Mouse (Mus musculus) C2C12 (cell line): Measurements from ENCODE around the gene Nav2. TPM values are rescaled to one million over a fixed set of nuclear protein-coding genes. Genes with fewer than 3 reads are reported as not detected.

Experiments
- H3K27me3 ChIP-seq: one replicate; pipeline ENCODE4 v1.6.1; 2011; ENCODE audit not compliant: control insufficient read depth, insufficient read depth, insufficient read length
- H3K36me3 ChIP-seq: one replicate; pipeline ENCODE4 v1.6.1; 2011; ENCODE audit not compliant: control insufficient read depth, insufficient read depth
- H3K4me3 ChIP-seq: one replicate; pipeline ENCODE4 v1.5.1; 2011; ENCODE audit warnings: mild to moderate bottlenecking, control low read depth; ENCODE audit not compliant: poor library complexity, insufficient read depth, severe bottlenecking
- H3K79me2 ChIP-seq: one replicate; pipeline ENCODE4 v1.6.1; 2011; ENCODE audit not compliant: control insufficient read depth, insufficient read depth
- H3K79me3 ChIP-seq: one replicate; pipeline ENCODE4 v1.6.1; 2011; ENCODE audit warnings: low read depth, control low read depth
- H3ac ChIP-seq: one replicate; pipeline ENCODE3; 2011; ENCODE audit warnings: low read depth; ENCODE audit not compliant: control insufficient read depth, insufficient read length
- CEBPB ChIP-seq: IDR thresholded peaks from one replicate; pipeline ENCODE4 v1.6.1; 2011; ENCODE audit warnings: low read depth, mild to moderate bottlenecking, control low read depth, moderate library complexity
- CTCF ChIP-seq: IDR thresholded peaks from one replicate; pipeline ENCODE4 v1.5.1; 2011; ENCODE audit not compliant: control insufficient read depth, insufficient read depth, insufficient read length
- FOSL1 ChIP-seq: IDR thresholded peaks from one replicate; pipeline ENCODE4 v1.8.0; 2011; ENCODE audit warnings: mild to moderate bottlenecking, low read length; ENCODE audit not compliant: poor library complexity, insufficient read depth, severe bottlenecking
- MAX ChIP-seq: IDR thresholded peaks from one replicate; pipeline ENCODE4 v1.6.1; 2011; ENCODE audit warnings: mild to moderate bottlenecking, control low read depth
- MYOD1 ChIP-seq: IDR thresholded peaks from one replicate; pipeline ENCODE4 v1.6.1; 2011; ENCODE audit warnings: low read depth; ENCODE audit not compliant: control insufficient read depth, insufficient read length
- MYOG ChIP-seq: IDR thresholded peaks from one replicate; pipeline ENCODE4 v1.6.1; 2011; ENCODE audit not compliant: control insufficient read depth, insufficient read length; ENCODE audit errors: extremely low read depth
- USF1 ChIP-seq: IDR thresholded peaks from one replicate; pipeline ENCODE4 v1.6.1; 2011; ENCODE audit warnings: low read depth, mild to moderate bottlenecking, control low read depth, moderate library complexity
- polyA plus RNA-seq: library from polyadenylated mRNA; unstranded; fragments of >200 nt; fragmentation: generic; extraction: Trizol; gene quantifications from one replicate; pipeline ENCODE4 v1.2.1, GENCODE M21; 2012; ENCODE audit warnings: missing spikeins

The Nav2 gene
- polyA plus RNA-seq, 1 experiment = 4.7 TPM

DNA sequence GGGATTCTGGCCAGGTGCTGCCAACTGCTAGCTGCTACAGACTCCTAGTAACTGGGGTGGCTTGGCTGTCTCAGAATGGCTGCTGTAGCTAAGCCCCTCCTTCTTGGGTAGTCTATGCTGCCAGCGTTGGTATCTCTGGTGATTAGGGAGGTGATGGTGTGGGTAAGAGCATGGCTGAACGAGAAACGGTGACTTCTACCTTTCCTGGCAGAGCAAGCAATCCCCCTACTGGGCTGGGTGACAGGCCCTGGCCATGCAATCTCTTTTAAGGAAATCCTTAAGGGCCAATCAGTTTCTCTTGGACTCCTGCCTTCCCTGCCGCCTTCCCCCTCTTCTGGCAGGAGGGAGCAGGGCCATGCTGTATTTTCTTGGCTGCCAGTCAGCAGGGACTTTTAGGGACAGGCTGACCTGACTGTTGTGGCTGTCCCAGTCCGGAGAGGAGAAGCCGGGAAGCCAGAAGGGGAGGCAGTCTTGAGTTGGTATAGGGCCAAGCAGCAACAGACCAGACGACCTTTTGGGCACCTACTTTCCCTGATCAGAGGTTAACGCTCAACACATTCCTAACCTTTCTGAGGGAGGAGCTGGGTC, 339.3 kb downstream of the Nav2 start:
- Histone ChIP-seq H3K79me2 (peaks cover 55% of the 10 kb centered on the region), H3K27me3 (no peaks in the 10 kb centered on the region), H3K36me3 (peaks cover 5% of the 10 kb centered on the region), H3K79me3 (peaks cover 33% of the 10 kb centered on the region), H3K4me3 (peak overlapping the region; percentile 41), H3ac (peak overlapping the region; percentile 53)
- TF ChIP-seq CEBPB (no peak), MAX (no peak), CTCF (no peak)

DNA sequence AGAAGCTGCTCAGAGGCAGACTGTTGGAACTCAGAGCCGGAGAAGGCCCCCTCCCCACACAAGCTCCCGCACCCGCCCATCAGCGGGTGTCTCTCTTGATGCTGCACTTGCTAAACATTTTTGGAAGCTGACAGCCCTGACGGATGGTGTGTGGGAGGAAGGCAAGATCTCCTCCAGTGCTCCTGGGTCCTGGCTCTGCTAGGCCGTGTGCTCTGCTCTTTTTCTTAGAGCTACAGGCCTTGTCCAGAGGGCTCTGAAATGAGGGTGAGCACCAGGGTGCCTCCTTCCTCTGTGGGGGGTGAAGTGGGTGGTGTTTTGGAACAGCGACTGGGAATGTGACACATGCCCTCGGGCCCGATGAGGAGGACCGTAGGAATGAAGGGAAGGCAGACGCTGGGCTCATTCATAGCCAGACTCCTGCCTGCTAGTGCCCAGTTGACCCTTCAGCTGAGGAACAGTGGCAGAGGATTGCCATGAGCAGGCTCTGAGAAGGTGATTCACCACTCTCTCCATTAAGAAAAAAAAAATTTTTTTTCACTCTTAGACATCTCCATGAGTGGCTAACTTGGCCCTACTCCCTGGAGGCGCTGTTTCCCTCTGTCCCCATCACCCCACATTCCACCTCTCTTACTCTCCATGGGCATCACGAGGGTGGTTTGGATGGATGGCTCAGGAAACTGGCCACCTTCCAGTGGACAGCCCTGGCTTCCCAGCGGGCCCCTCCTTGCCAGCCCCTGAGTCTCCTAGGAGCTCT, 340.0 kb downstream of the Nav2 start:
- peaks cover 62% of the 10 kb centered on the region for H3K79me2 ChIP-seq
- H3K4me3 ChIP-seq = peak overlapping the region; percentile 41
- TF ChIP-seq MAX (no peak), CEBPB (no peak), FOSL1 (no peak), MYOG (no peak), MYOD1 (no peak), CTCF (no peak), USF1 (no peak)
- no peaks in the 10 kb centered on the region for H3K27me3 ChIP-seq
- H3K79me3 ChIP-seq = peaks cover 34% of the 10 kb centered on the region
- peaks cover 5% of the 10 kb centered on the region for H3K36me3 ChIP-seq
- H3ac ChIP-seq = peak overlapping the region; percentile 53

DNA sequence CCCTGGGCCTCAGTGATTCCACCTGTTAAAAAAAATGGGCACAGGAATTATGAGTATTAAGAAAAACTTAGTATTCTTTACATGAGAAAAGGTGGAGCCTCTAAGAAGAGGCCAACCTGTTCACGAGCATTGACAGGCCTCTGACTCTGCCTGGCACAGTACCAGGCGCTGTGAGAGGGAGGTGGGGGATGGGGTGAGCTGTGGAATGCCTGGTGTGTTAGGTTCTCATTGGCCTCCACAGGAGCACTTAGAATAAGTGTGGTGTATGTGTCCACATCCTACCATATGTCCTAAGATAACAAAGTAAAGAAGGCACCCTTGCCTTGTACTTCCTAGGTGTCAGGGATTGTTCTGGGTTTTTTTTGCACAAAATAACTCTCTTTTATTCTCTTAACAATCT, 340.9 kb downstream of the Nav2 start:
- H3K79me3 ChIP-seq = peaks cover 44% of the 10 kb centered on the region
- H3K79me2 ChIP-seq = peaks cover 72% of the 10 kb centered on the region
- TF ChIP-seq CEBPB (no peak), MYOG (no peak), FOSL1 (no peak), USF1 (no peak), MYOD1 (no peak), MAX (no peak), CTCF (no peak)
- no peak overlapping the region for H3K4me3 ChIP-seq
- H3K27me3 ChIP-seq = no peaks in the 10 kb centered on the region
- peaks cover 5% of the 10 kb centered on the region for H3K36me3 ChIP-seq
- H3ac ChIP-seq = no peak overlapping the region

DNA sequence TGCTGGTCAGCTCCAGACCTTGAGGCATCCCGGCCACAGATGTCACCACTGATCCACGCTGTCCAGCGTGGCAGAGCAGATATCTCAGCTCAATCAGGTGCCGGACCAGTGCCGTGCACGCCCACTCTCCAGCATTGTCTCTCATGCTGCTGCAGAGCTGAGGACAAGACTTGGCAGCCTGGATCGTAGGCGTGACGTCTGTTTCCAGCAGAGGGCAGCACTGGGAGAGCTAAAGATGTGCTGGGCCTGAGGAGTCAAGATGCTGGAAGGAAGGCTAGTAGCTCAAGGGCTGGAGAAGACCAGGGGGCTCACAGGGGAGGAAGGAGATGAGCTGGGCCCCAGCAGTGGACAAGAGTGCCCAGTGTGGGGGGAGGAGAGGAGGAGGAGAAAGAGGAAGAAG, 341.5 kb downstream of the Nav2 start:
- no peak for TF ChIP-seq USF1
- TF ChIP-seq CTCF = peak; percentile 87
- Histone ChIP-seq H3K36me3 (peaks cover 5% of the 10 kb centered on the region), H3K27me3 (no peaks in the 10 kb centered on the region), H3K4me3 (no peak overlapping the region), H3K79me2 (peaks cover 77% of the 10 kb centered on the region), H3ac (no peak overlapping the region), H3K79me3 (peaks cover 48% of the 10 kb centered on the region)

DNA sequence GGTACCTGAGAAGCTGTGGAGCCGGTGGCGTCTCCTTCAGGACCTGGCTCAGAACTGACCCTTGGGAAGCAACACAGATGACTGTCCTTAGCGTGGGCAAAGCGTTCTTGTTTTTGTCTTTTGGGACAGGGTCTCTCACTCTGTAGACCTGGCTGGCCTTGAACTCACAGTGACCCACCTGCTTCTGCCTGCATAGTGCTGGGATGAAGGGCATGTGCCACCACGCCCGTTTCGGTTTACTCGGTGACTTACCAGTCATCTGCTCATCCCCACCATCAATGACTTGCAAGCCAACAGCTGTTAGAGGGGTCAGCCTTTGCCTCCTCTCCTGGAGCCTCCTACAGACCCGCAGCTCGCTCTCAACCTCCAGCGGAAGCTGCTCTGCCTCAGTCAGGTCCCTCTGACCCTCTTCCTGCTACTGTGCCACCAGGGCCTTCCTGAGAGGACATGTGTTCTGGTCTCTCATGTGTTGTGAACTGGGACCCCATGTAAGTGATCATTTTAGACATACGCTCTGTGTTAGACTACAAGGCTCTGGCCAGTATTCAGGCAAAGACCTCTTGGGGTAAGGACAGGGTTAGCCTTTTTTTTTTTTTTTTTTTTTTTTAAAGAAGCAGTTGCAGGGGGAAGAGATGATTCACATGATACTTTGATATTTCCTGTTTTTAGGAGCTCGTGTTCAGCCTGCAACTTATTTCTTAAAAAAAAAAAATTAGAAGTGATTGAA, 342.2 kb downstream of the Nav2 start:
- TF ChIP-seq MYOG (no peak), FOSL1 (no peak), MYOD1 (no peak), CEBPB (no peak), CTCF (no peak), USF1 (no peak), MAX (no peak)
- peaks cover 53% of the 10 kb centered on the region for H3K79me3 ChIP-seq

More for the DNA sequence above, 342.2 kb downstream of the Nav2 start:
- Histone ChIP-seq H3K4me3 (no peak overlapping the region), H3ac (no peak overlapping the region), H3K36me3 (peaks cover 5% of the 10 kb centered on the region), H3K79me2 (peaks cover 83% of the 10 kb centered on the region), H3K27me3 (no peaks in the 10 kb centered on the region)
